12 mouse cellular contexts compared by ENCODE assay signal in genomic region chr7:134139291-134139949, GRCm38 (mm10).
DNase-seq lines count a peak whose midpoint lies in the region; TF ChIP-seq lines count a peak whose summit lies in the region.
"Had no signal": no experiment of that assay in that cellular context is flagged by ENCODE, and none has a peak within 500 bp of the region (broad histone marks: within the 10 kb centered on the region; RNA-seq: fewer than 3 reads in every experiment).

No protein-coding gene starts in this region.

- DNase-seq in kidney, adult 9 months = peak; percentile 26
- no peak for DNase-seq in kidney, postnatal 4 days
- DNase-seq in testis, postnatal 10 days (ENCODE audit: low spot score) = no peak
- DNase-seq in kidney, postnatal 36 days = peak; percentile 29 to 41
- no peak for DNase-seq in cerebellum, adult 11-12 months
- DNase-seq in frontal cortex, postnatal 14 days (ENCODE audit: low spot score in 2 of 2) = no peak
- DNase-seq: cerebellum, postnatal 36 days; heart, adult 2 months; right cerebral cortex, adult 18-20 months had no signal

- H3K27ac ChIP-seq in testis, adult 2 months (ENCODE audit: control insufficient read depth, insufficient read depth, low read depth, low read length) = 0 out of 2 replicates have a peak overlapping the region, but pooled peaks have one; percentile 7
- H3K27ac ChIP-seq: embryonic facial prominence, embryonic 15.5 days; forebrain, embryonic 13.5 days; heart, adult 2 months had no signal

- H3K4me1 ChIP-seq in testis, adult 2 months (ENCODE audit: control insufficient read depth, insufficient read depth, low read length) = no peaks in the 10 kb centered on the region
- H3K4me1 ChIP-seq: embryonic facial prominence, embryonic 15.5 days; forebrain, embryonic 13.5 days had no signal

- no peak for TF ChIP-seq CTCF in testis, adult 2 months (IDR thresholded peaks at IDR 0.05; ENCODE audit: control insufficient read depth, insufficient read depth, insufficient replicate concordance, low read depth, low read length)

- peak overlapping the region; percentile 13; the same call in 1 of the 2 replicates for H3K4me3 ChIP-seq in testis, adult 2 months (ENCODE audit: control insufficient read depth, low read depth, low read length)
- H3K4me3 ChIP-seq: embryonic facial prominence, embryonic 15.5 days; forebrain, embryonic 13.5 days; heart, adult 2 months had no signal

- TF ChIP-seq POLR2A in testis, adult 2 months (IDR thresholded peaks at IDR 0.05; ENCODE audit: control insufficient read depth, low read depth, low read length) = no peak

- no peaks in the 10 kb centered on the region for H3K27me3 ChIP-seq in testis, adult 2 months (ENCODE audit: control insufficient read depth, insufficient read depth, low read length)
- H3K27me3 ChIP-seq: embryonic facial prominence, embryonic 15.5 days; forebrain, embryonic 13.5 days had no signal

- H3K36me3 ChIP-seq in testis, adult 2 months (ENCODE audit: control insufficient read depth, insufficient read depth, low read length) = no peaks in the 10 kb centered on the region
- H3K36me3 ChIP-seq: embryonic facial prominence, embryonic 15.5 days had no signal

Comparison
In these comparisons a context has a peak if more than half of its experiments do, and no peak if none do; other contexts are left out.
1. DNase-seq: peak in kidney, adult 9 months (single experiment) and kidney, postnatal 36 days (2 of 2); none in kidney, postnatal 4 days (0 of 2), testis, postnatal 10 days (single experiment), cerebellum, adult 11-12 months (single experiment) and frontal cortex, postnatal 14 days (0 of 2).